Mouse (Mus musculus) lung, postnatal 4 days (tissue): ENCODE measurements around the gene Dusp12.

Experiments used
- DNase-seq, 2 experiments: peaks; one replicate each; pipeline ENCODE4 v3.0.0; 2021

The Dusp12 gene

DNA sequence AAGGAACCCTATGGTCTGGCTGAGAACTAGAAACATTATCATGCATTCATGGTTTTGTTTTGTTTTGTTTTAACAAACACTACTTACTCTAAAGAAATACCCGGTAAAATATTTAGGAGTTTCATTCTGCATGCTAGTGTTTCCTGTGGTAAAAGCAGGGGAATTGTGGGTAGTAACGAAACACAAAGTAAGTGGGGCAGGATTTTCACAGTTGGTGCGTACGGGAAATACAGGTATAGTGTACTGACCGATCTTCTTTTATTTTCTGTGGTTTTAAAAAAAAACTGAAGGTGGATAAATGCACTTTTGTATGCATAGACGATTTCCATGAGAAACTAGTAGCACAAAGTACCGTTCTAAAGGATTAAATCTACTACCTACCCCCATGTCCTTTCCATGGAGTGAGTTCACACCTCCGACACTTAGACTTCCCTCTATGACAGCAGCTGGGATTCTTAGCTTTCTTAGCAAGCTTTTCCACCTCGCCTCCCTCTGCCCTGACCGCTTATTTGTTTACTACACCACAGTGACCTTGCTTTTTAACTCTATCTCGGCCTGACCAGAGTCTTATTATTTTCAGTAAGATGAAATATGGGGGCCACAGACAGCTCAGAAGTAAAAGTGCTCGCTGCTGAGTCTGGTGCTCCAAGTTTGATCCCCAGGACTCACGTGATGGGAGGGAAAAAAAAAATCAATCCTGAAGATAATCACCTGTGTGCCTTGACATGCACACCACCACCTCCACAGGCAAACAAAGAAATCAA lies 23.5 kb downstream of the Dusp12 start:
- no peak for DNase-seq

DNA sequence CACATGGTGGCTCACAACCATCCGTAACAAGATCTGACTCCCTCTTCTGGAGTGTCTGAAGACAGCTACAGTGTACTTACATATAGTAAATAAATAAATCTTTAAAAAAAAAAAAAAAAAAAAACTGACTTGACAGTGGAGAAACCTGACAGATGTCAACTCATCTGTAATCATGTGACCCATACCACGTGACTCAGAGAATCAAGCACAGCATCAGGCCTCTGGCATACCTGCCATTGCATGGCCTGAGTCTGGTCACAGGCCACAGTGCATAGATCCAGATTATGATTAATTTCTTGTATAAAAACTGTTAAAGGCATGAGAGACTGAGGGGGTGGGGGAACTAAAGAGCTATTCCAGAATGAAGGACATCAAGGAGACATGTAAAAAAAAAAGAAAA lies 26.5 kb downstream of the Dusp12 start:
- no peak for DNase-seq

DNA sequence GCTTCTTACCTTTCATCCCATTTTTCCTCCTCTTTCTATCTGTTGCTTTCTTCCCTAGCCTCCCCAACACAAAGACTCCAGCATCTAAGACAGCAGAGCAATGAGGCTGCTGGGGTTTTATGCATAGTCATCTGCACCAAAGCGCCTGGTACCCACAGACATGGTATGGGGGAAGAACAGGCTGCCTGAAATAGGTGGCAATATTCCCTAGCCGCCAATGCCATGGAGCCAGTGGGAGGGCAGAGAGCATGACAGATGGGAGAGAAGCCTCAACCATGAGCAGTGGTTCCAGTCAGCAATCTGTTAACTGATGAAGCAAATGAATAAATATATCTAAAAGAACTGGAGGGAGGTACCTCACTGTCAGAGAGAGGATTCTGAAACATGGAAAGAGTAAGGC lies 28.0 kb downstream of the Dusp12 start:
- DNase-seq, result no peak

DNA sequence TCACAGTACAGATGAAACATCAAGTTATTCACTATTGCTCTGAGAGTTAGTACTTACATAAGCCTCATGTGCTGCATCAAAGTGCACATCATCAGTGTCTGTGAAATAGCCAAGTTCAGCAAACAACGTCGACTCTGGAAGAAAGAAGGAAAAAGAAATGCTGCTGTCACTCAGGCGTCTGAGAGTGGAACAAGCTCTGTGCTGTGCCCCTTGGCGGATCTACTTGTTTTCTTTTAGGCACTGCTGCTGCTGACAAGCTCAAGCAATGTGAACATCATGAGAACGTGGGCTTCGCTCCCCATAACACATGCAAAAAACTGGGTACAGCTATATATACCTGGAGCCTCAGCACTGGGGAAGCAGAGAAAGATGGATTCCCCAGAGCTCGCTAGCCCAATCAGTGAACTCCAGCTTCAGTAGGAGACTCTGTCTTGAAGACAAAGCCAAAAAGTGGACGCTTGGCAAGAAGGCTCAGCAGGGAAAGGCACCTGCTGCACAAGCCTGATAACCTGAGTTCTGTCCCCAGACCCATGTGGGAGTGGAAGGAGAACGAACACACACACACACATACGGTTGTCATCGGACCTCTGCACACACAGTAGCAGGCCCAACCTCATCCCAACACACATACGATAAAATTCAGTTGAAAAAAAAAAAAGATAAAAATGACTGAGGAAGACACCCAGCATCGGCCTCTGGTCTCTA lies 30.1 kb downstream of the Dusp12 start:
- DNase-seq, result peak; percentile 42 to 73

DNA sequence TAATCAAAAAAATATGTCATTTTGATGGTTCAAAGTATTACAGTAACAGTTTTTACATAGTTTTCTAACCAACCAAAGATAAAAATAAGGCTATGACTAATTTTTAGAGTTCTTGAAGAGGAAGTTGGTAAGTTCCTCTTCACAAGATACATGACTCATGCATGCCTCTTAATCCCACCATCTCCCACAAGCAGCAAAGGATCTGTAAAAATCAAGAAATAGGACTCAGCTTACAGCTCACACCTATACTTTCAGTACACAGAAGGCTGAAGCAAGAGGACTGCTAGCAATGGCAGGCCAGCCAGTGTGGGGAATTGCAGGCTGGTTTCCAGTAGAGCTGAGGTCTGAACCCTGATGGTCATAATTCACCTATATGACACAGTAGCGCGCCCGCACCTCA lies 31.7 kb downstream of the Dusp12 start:
- DNase-seq, result no peak

DNA sequence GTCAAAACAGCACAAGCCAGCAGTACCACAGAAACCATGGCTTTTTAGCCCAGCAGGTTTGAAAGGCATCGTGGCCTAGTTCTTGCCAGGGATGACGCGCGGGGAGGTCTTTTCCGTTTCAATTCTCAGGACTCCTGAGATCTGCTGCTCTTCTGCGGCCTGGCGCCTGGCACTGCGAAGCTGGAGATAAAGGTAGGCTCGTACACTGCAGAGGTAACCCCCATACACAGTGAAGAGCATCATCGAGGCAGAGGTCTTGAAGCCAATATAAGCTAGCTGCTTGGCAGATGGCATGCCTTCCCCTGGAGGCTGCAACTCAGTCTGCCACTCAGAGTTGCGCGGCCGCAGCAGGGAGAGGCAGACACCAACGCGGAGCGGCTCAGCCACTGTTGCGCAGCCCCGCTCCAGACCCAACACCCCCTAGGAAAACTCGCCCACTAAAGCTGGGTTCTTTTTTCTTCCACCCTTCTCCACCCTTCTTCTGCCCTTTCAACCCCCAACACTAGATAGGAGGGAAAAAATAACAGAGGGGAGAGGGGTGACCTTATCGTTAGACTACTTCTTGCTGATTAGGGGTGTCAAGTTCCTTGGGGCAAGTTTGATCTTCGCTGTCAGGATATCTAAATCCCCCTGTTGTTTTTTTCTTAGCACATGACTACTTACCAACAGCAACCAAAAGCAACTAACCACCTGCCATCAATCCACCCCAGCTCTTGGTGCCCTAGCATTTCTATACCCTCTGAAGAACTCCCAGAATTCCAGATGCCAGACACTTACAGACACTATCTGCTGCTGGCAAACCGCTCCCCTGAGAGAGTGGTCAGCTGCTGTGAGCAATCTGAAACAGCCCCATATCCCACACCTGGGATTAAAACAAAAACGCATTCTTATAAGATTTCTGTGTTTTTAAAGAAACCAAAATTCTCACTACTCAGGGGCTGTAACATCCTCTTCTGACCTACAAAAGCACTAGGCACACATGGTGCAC lies 34.4 kb downstream of the Dusp12 start:
- no peak for DNase-seq

DNA sequence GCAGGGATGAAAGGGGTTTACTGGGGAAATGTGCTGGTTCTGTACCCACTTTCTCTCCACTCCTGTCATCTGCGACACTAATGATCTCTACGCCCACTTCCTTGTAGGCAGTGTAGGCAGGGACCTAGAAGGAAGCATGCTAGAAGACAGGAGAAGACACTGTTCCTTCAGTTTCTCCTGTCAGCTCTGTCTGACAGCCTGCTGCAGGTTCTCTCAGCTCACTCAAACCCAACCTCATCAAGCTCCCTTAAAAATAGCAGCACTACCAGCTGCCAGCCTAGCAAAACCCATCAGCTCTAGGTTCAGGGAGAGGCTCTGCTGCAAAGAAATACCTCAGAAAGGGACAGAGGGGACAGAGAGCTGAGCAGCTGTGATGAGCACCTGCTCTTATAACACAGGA lies 35.3 kb downstream of the Dusp12 start:
- no peak for DNase-seq

DNA sequence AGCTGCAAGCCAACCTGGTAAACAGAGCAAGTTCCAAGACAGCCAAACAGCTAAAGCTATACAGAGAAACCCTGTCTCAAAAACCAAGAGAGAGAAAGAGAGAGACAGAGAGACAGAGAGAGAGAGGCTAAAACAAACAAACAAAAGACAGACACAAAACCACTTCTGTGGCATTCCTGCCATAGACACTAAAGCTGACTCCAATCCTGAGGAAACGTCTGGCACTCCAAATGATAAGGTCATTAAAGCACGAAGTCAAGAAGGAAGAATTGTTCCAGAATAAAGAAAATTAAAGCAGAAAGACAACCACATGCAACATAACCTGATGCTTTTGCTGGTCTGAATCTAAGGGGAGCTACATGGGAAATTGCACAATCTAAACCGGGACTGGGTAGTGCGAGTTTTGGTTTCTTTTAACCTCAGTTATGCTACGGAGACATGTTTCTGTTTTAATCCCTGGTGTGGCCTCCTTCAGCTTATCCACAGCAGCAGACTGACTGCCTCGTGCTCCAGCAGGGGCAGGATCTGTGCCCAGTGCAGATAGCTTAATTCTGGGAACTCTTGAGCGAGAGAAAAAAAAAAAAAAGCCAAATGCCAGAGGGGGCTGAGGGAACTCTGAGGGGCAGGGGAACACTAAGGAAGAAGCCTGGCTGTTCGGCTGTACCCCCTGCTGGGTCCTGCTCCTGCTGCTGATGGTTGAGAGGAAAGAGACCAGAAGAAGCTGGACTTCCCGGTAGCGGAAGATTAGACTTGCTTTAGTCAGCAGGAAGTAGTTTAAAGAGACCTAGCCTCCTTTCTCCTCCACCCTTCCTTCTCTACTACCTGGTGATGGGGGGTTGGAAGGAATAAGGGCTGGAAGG lies 39.7 kb downstream of the Dusp12 start:
- no peak for DNase-seq

DNA sequence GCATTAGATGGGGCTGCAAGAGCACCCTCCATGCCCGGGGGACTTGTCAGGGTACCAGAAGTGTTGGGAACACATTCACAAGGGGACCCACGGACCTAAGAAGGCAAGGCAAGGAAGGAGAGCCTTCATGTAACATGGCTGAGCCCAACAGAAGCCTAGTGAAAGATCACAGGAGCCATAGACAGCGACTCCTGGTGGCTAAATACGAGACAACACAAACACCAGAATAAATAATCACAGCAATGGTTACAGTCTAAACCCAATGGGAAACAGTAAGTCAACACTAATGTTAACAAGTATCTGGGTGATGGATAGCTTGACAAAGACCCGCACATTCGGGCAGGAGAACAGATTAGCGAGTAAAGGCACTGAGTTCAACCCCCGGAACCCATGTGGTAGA lies 41.0 kb downstream of the Dusp12 start:
- peak in 1 of 2 experiments; percentile 32 for DNase-seq

DNA sequence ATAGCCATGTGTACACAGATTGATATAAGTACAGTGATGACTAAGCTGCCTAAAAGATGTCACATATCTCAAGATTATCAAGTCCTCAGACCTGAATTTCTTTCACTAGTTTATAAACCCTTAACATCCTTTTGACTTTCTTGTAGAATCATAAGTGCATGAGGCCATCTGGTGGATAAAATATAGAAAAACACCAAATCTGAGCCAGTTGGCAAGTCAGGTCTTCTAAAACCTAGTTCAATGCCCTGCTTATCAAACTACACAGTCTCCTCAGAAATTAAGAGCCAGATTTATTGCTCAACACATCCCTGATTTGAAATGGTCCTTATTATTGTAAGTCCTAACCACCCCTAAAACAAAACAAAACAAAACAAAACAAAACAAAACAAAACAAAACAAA lies 45.7 kb downstream of the Dusp12 start:
- no peak for DNase-seq

DNA sequence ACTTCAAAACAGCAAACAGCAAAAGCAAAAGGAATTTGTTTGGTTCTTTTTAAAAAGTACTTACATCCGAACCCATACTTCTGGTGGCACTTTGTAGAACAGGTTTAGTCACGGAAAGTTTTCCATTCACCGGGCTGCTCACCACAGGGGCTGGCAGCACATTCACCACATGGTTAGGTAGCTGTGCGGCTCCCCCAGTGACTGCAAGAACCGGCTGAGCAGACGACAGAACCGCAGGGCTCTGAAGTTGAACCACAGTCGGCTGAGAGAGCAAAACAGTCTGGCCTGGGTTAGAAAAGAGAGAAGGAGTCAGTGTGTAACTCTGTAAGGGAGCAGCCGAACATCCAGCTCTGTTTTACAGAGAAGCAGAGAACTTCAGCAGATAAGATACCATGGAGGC lies 50.6 kb downstream of the Dusp12 start:
- DNase-seq, result peak in 1 of 2 experiments; percentile 25

DNA sequence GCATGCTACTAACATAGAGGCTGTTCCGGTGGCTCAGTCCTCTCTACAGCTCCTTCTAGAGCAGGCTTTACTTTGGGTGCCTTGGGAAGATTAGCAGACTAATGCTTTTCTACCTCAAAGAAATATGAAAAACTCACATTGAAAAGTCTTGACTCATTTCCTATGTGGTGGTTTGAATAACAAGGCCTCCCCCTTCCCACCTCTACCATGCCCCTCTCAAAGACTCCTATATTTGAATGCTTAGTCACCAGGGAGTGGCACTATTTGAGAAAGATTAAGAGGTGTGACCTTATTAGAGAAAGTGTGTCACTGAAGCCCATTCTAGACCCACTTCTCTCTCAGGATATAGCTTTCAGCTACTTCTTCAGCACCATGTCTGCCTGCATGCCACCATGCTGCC lies 55.6 kb downstream of the Dusp12 start:
- DNase-seq, result no peak

DNA sequence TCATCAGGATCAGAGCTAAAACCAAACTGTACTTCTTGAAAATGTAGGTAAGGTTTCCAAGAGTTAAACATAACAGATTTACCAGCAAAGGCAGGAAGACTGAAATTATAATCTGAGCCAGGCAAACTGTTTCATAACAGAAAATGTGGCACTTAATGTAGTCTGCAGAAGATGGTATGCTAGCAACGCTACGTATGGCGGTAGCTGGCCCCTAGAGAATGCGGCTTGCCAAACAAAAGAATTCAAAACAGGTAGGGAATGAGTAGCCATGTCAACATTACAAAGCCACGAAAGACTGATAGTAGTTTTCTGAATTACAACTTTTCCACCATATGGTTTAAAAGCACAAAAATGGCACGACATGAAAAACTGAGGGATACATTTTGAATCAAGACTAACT lies 56.0 kb downstream of the Dusp12 start:
- peak in 1 of 2 experiments; percentile 27 for DNase-seq
